Mouse (Mus musculus) lung, embryonic 14.5 days (tissue): ENCODE measurements around the gene Prr5l. TPM values are rescaled to one million over a fixed set of nuclear protein-coding genes. Genes with fewer than 3 reads are reported as not detected.
"Not testable (repeated sequence)": the region's sequence is repeated elsewhere in the genome, so short reads cannot be mapped to it uniquely, and the experiment has no call there.

Experiments
- ATAC-seq: fragments of 200-750 bp; cut with Nextera tagmentation; 2 replicates; pipeline ENCODE4 v1.8.0; 2017; ENCODE audit warnings: mild to moderate bottlenecking, moderate TSS enrichment, moderate library complexity; ENCODE audit not compliant: insufficient read depth
- DNase-seq: peaks from one replicate; pipeline ENCODE4 v3.0.0-alpha.2; 2015
- H3K27ac ChIP-seq: fragments of 300-500 bp; sonication (generic); 2 replicates; pipeline ENCODE4 v1.5.1; 2014; ENCODE audit warnings: low read depth, mild to moderate bottlenecking, moderate library complexity
- H3K27me3 ChIP-seq: fragments of 300-500 bp; sonication (generic); 2 replicates; pipeline ENCODE4 v1.6.1; 2014; ENCODE audit warnings: low read length, control low read depth; ENCODE audit not compliant: insufficient read depth
- H3K36me3 ChIP-seq: fragments of 300-500 bp; sonication (generic); 2 replicates; pipeline ENCODE4 v1.6.1; 2014; ENCODE audit warnings: control low read depth; ENCODE audit not compliant: insufficient read depth
- H3K4me1 ChIP-seq: fragments of 300-500 bp; sonication (generic); 2 replicates; pipeline ENCODE4 v1.6.1; 2014; ENCODE audit warnings: antibody characterized with exemption, control low read depth; ENCODE audit not compliant: insufficient read depth
- H3K4me2 ChIP-seq: fragments of 300-500 bp; sonication (generic); 2 replicates; pipeline ENCODE4 v1.6.1; 2014; ENCODE audit warnings: mild to moderate bottlenecking
- H3K4me3 ChIP-seq: fragments of 300-500 bp; sonication (generic); 2 replicates; pipeline ENCODE4 v1.5.1; 2014; ENCODE audit warnings: low read depth, low read length
- H3K9ac ChIP-seq: fragments of 300-500 bp; sonication (generic); 2 replicates; pipeline ENCODE4 v1.6.1; 2014
- H3K9me3 ChIP-seq: fragments of 300-500 bp; sonication (generic); 2 replicates; pipeline ENCODE4 v1.6.1; 2016; ENCODE audit warnings: low read depth, low read length, control low read depth
- CTCF ChIP-seq: IDR thresholded peaks from 2 replicates; pipeline ENCODE4 v1.5.1; 2016; ENCODE audit warnings: antibody characterized with exemption, low read depth
- WGBS: fragments of 180-500 bp; shearing (Covaris S2); extraction: QIAGEN DNeasy Blood & Tissue Kit; methylation state at CpG from one replicate; pipeline ENCODE4 v1.1.7; 2014; 5-methylcytosine and 5-hydroxymethylcytosine counted together
- polyA plus RNA-seq: library from polyadenylated mRNA; unstranded; fragments of >200 nt; fragmentation: Nextera tagmentation; extraction: Ambion mirVana; gene quantifications from 2 replicates; pipeline ENCODE4 v1.2.1, GENCODE M21; 2014

Gene Prr5l
- polyA plus RNA-seq, 1 experiment from 2014 or later: 48.9 TPM

- ATAC-seq (peak; percentile 31), DNase-seq (peak; percentile 79)
- Histone ChIP-seq H3K9ac (no peak overlapping the region), H3K4me1 (peaks cover 50% of the 10 kb centered on the region), H3K27me3 (no peaks in the 10 kb centered on the region), H3K4me3 (no peak overlapping the region), H3K27ac (peak overlapping the region; percentile 81), H3K4me2 (peak overlapping the region; percentile 23; the same call in 1 of the 2 replicates), H3K36me3 (peaks cover 3% of the 10 kb centered on the region; the same call in 1 of the 2 replicates), H3K9me3 (no peaks in the 10 kb centered on the region)
- TF ChIP-seq CTCF: no peak
- 70% methylated on average over 6 of the region's 6 CpGs for WGBS
Measured at GRCm38 (mm10) chr2:101752979-101753378, 129.8 kb downstream of the Prr5l start.

GRCm38 (mm10) chr2:101752402-101752801 lies 130.4 kb downstream of the Prr5l start:
- H3K4me3 ChIP-seq: no peak overlapping the region
- H3K9me3 ChIP-seq: no peaks in the 10 kb centered on the region
- H3K36me3 ChIP-seq: peaks cover 4% of the 10 kb centered on the region; the same call in 1 of the 2 replicates
- DNase-seq (peak; percentile 98), ATAC-seq (peak; percentile 81)
- WGBS: 29% methylated on average over 7 of the region's 7 CpGs
- peak overlapping the region; percentile 86 for H3K27ac ChIP-seq
- no peak overlapping the region for H3K9ac ChIP-seq
- peak overlapping the region; percentile 25; the same call in 1 of the 2 replicates for H3K4me2 ChIP-seq
- H3K27me3 ChIP-seq: no peaks in the 10 kb centered on the region
- H3K4me1 ChIP-seq: peaks cover 50% of the 10 kb centered on the region
- TF ChIP-seq CTCF: no peak

GRCm38 (mm10) chr2:101751236-101751922 lies 131.4 kb downstream of the Prr5l start:
- DNase-seq (peak; percentile 66), ATAC-seq (peak; percentile 71)
- no peak overlapping the region for H3K4me3 ChIP-seq
- no peaks in the 10 kb centered on the region for H3K27me3 ChIP-seq
- H3K27ac ChIP-seq: peak overlapping the region; percentile 86
- H3K9me3 ChIP-seq: no peaks in the 10 kb centered on the region
- no peak overlapping the region for H3K9ac ChIP-seq
- H3K4me1 ChIP-seq: peaks cover 56% of the 10 kb centered on the region
- H3K36me3 ChIP-seq: peaks cover 4% of the 10 kb centered on the region; the same call in 1 of the 2 replicates
- peak overlapping the region; percentile 25 for H3K4me2 ChIP-seq
- WGBS: 14% methylated on average over 4 of the region's 4 CpGs
- TF ChIP-seq CTCF: no peak

GRCm38 (mm10) chr2:101746537-101746936 lies 136.3 kb downstream of the Prr5l start:
- DNase-seq (no peak), ATAC-seq (no peak)
- H3K27ac ChIP-seq: no peak overlapping the region
- no peaks in the 10 kb centered on the region for H3K9me3 ChIP-seq
- H3K36me3 ChIP-seq: peaks cover 25% of the 10 kb centered on the region; the same call in 1 of the 2 replicates
- TF ChIP-seq CTCF: no peak
- H3K9ac ChIP-seq: no peak overlapping the region
- H3K4me2 ChIP-seq: no peak overlapping the region
- peaks cover 17% of the 10 kb centered on the region; the same call in 1 of the 2 replicates for H3K4me1 ChIP-seq
- 81% methylated on average over 7 of the region's 7 CpGs for WGBS
- no peaks in the 10 kb centered on the region for H3K27me3 ChIP-seq
- no peak overlapping the region for H3K4me3 ChIP-seq

GRCm38 (mm10) chr2:101745656-101746055 lies 137.2 kb downstream of the Prr5l start:
- H3K4me3 ChIP-seq, H3K27me3 ChIP-seq, H3K4me1 ChIP-seq, H3K4me2 ChIP-seq, ATAC-seq, DNase-seq, H3K9ac ChIP-seq, H3K9me3 ChIP-seq, H3K27ac ChIP-seq: not testable (repeated sequence)
- peaks cover 25% of the 10 kb centered on the region; the same call in 1 of the 2 replicates for H3K36me3 ChIP-seq
- WGBS: 78% methylated on average over 2 of the region's 2 CpGs

- H3K9ac ChIP-seq: no peak overlapping the region
- H3K4me3 ChIP-seq: no peak overlapping the region
- peaks cover 6% of the 10 kb centered on the region; the same call in 1 of the 2 replicates for H3K4me1 ChIP-seq
- no peaks in the 10 kb centered on the region for H3K27me3 ChIP-seq
- H3K27ac ChIP-seq: peak overlapping the region; percentile 46; the same call in 1 of the 2 replicates
- no peak for TF ChIP-seq CTCF
- DNase-seq (no peak), ATAC-seq (no peak)
- H3K9me3 ChIP-seq: no peaks in the 10 kb centered on the region
- 65% methylated on average over 7 of the region's 7 CpGs for WGBS
- H3K4me2 ChIP-seq: no peak overlapping the region
- 0 out of 2 replicates have a peak, but pooled peaks cover 41% of the 10 kb centered on the region for H3K36me3 ChIP-seq
Measured at GRCm38 (mm10) chr2:101742072-101742860, 140.6 kb downstream of the Prr5l start.

- peaks cover 44% of the 10 kb centered on the region; the same call in 1 of the 2 replicates for H3K36me3 ChIP-seq
- no peak overlapping the region for H3K9ac ChIP-seq
- 52% methylated on average over 8 of the region's 8 CpGs for WGBS
- ATAC-seq (0 out of 2 replicates have a peak, but pooled peaks have one; percentile 24), DNase-seq (no peak)
- H3K4me3 ChIP-seq: no peak overlapping the region
- H3K9me3 ChIP-seq: no peaks in the 10 kb centered on the region
- TF ChIP-seq CTCF: no peak
- H3K4me2 ChIP-seq: no peak overlapping the region
- H3K4me1 ChIP-seq: 0 out of 2 replicates have a peak, but pooled peaks cover 2% of the 10 kb centered on the region
- no peaks in the 10 kb centered on the region for H3K27me3 ChIP-seq
- peak overlapping the region; percentile 46; the same call in 1 of the 2 replicates for H3K27ac ChIP-seq
Measured at GRCm38 (mm10) chr2:101741653-101742052, 141.2 kb downstream of the Prr5l start.
